Mouse (Mus musculus): ENCODE results near the gene Ndufv3.

Ndufv3 gene

GRCm38 (mm10) chr17:31557947-31558542 lies 38.1 kb downstream of the Ndufv3 start:
- no peak for DNase-seq (ENCODE audit: low spot score)

GRCm38 (mm10) chr17:31559021-31559789 lies 39.3 kb downstream of the Ndufv3 start:
- DNase-seq (ENCODE audit: low spot score): no peak

- peak; percentile 34 for DNase-seq (ENCODE audit: low spot score)
Measured at GRCm38 (mm10) chr17:31563632-31564014, 43.7 kb downstream of the Ndufv3 start.

- peak; percentile 100 for DNase-seq (ENCODE audit: low spot score)
Measured at GRCm38 (mm10) chr17:31564015-31564857, 44.3 kb downstream of the Ndufv3 start, which contains the start of gene Pknox1. Pknox1 (plus strand) TSS chr17:31564734.

- no peak for DNase-seq (ENCODE audit: low spot score)
Measured at GRCm38 (mm10) chr17:31564858-31565140, 44.9 kb downstream of the Ndufv3 start.

- DNase-seq (ENCODE audit: low spot score): peak; percentile 70
Measured at GRCm38 (mm10) chr17:31565141-31566056, 45.5 kb downstream of the Ndufv3 start.

GRCm38 (mm10) chr17:31566276-31566675 lies 46.4 kb downstream of the Ndufv3 start:
- no peak for DNase-seq (ENCODE audit: low spot score)

GRCm38 (mm10) chr17:31569756-31570155 lies 49.8 kb downstream of the Ndufv3 start:
- DNase-seq (ENCODE audit: low spot score): no peak

GRCm38 (mm10) chr17:31570321-31570925 lies 50.5 kb downstream of the Ndufv3 start:
- peak; percentile 18 for DNase-seq (ENCODE audit: low spot score)

GRCm38 (mm10) chr17:31571689-31572088 lies 51.8 kb downstream of the Ndufv3 start:
- no peak for DNase-seq (ENCODE audit: low spot score)

- no peak for DNase-seq (ENCODE audit: low spot score)
Measured at GRCm38 (mm10) chr17:31574662-31575061, 54.7 kb downstream of the Ndufv3 start.

- no peak for DNase-seq (ENCODE audit: low spot score)
Measured at GRCm38 (mm10) chr17:31576394-31577175, 56.7 kb downstream of the Ndufv3 start.

GRCm38 (mm10) chr17:31580344-31580743 lies 60.4 kb downstream of the Ndufv3 start:
- DNase-seq (ENCODE audit: low spot score): no peak

Measured in T-cell, adult 2 months (primary cell).